ENCODE assay signal across 33 mouse cellular contexts in the genomic region with DNA sequence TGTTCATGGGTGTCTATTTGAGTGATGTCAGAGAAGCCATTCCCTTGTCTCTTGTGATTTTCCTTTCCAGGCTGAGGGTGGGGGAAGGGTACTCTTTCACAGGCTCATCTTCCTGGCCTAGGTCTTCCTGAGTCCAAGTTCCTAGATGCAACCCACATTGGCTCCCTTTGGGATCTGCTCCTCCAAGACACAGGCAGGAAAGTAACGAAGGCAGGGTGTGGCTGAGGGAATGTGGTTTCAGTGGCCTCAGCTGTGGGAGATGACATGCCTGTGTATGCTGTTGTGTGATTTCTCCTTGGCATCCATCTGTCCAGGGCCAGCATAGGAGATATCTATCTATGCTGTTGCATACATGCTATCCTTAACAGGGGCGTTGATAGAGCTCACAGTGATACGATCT.
"Had no signal": no experiment of that assay in that cellular context is flagged by ENCODE, and none has a peak within 500 bp of the region (broad histone marks: within the 10 kb centered on the region; RNA-seq: fewer than 3 reads in every experiment).

No protein-coding gene starts in this region.

- H3K27ac ChIP-seq: heart, embryonic 13.5 days; heart, embryonic 15.5 days; hindbrain, embryonic 10.5 days; hindbrain, embryonic 12.5 days; hindbrain, embryonic 13.5 days; hindbrain, embryonic 14.5 days; hindbrain, embryonic 15.5 days; hindbrain, postnatal 0 days; intestine, embryonic 15.5 days; kidney, embryonic 15.5 days; kidney, postnatal 0 days; layer of hippocampus, adult 2 months; left cerebral cortex, adult 2 months had no signal

- H3K36me3 ChIP-seq: heart, embryonic 13.5 days; heart, embryonic 15.5 days; hindbrain, embryonic 10.5 days; hindbrain, embryonic 12.5 days; hindbrain, embryonic 13.5 days; hindbrain, embryonic 15.5 days; intestine, embryonic 15.5 days; kidney, embryonic 15.5 days had no signal

- DNase-seq: heart, postnatal 10 days; heart, postnatal 14 days; heart, postnatal 36 days; heart, postnatal 4 days; kidney, adult 11 months; kidney, adult 18-20 months; kidney, adult 2 months; kidney, adult 8-10 months; kidney, adult 9 months; kidney, postnatal 10 days; kidney, postnatal 14 days; kidney, postnatal 25 days; kidney, postnatal 36 days; kidney, postnatal 4 days; layer of hippocampus, adult 9-11 months; layer of hippocampus, postnatal 36 days had no signal

- H3K4me3 ChIP-seq: heart, embryonic 13.5 days; heart, embryonic 15.5 days; hindbrain, embryonic 10.5 days; hindbrain, embryonic 12.5 days; hindbrain, embryonic 13.5 days; hindbrain, embryonic 15.5 days; intestine, embryonic 15.5 days; kidney, embryonic 15.5 days; layer of hippocampus, adult 2 months; left cerebral cortex, adult 2 months had no signal

- H3K9ac ChIP-seq: heart, embryonic 13.5 days; heart, embryonic 15.5 days; hindbrain, embryonic 12.5 days; hindbrain, embryonic 13.5 days; hindbrain, embryonic 14.5 days; hindbrain, embryonic 15.5 days; intestine, embryonic 15.5 days; kidney, embryonic 15.5 days had no signal

- H3K9me3 ChIP-seq: heart, embryonic 13.5 days; heart, embryonic 15.5 days; hindbrain, embryonic 10.5 days; hindbrain, embryonic 12.5 days; hindbrain, embryonic 13.5 days; hindbrain, embryonic 15.5 days; intestine, embryonic 15.5 days; kidney, embryonic 15.5 days had no signal

- H3K4me2 ChIP-seq: heart, embryonic 13.5 days; heart, embryonic 15.5 days; hindbrain, embryonic 12.5 days; hindbrain, embryonic 13.5 days; hindbrain, embryonic 14.5 days; hindbrain, embryonic 15.5 days; intestine, embryonic 15.5 days; kidney, embryonic 15.5 days had no signal

- ATAC-seq: hindbrain, embryonic 16.5 days; hindbrain, postnatal 0 days; inflammation-experienced regulatory T-cells, adult 6 months; intestine, embryonic 15.5 days; intestine, embryonic 16.5 days; intestine, postnatal 0 days had no signal

- H3K4me1 ChIP-seq: heart, embryonic 13.5 days; heart, embryonic 15.5 days; intestine, embryonic 15.5 days had no signal

- H3K27me3 ChIP-seq: heart, embryonic 13.5 days; heart, embryonic 15.5 days; hindbrain, embryonic 12.5 days; hindbrain, embryonic 13.5 days; hindbrain, embryonic 15.5 days; intestine, embryonic 15.5 days; kidney, embryonic 15.5 days had no signal
